Mouse (Mus musculus) cerebellum, adult 9-10 months (tissue): ENCODE measurements at regions not wholly inside any gene's neighbourhood (a gene's known extent, or its start where the extent isn't known, plus 50 kb on each side); places are given as distances from the start of the nearest gene placed in this dataset.

Experiments
- DNase-seq: peaks from one replicate; pipeline ENCODE4 v3.0.0; 2022

GRCm38 (mm10) chr4:125265575-125265974 is 137.9 kb upstream of the Zc3h12a start:
- DNase-seq, result no peak

GRCm38 (mm10) chr4:125265065-125265464 is 137.4 kb upstream of the Zc3h12a start:
- no peak for DNase-seq

GRCm38 (mm10) chr4:125261547-125261946 is 133.9 kb upstream of the Zc3h12a start:
- DNase-seq, result no peak

- no peak for DNase-seq
These were observed 131.7 kb upstream of the Zc3h12a start for GRCm38 (mm10) chr4:125259306-125259705.

- DNase-seq, result no peak
These were observed 130.3 kb upstream of the Zc3h12a start for GRCm38 (mm10) chr4:125257916-125258315.

- no peak for DNase-seq
These were observed 125.5 kb upstream of the Zc3h12a start for GRCm38 (mm10) chr4:125253161-125253560.

GRCm38 (mm10) chr4:125252228-125252627 is 124.6 kb upstream of the Zc3h12a start:
- DNase-seq, result no peak

GRCm38 (mm10) chr4:125249061-125249460 is 121.4 kb upstream of the Zc3h12a start:
- DNase-seq, result no peak

- no peak for DNase-seq
These were observed 118.5 kb upstream of the Zc3h12a start for GRCm38 (mm10) chr4:125246171-125246570.

GRCm38 (mm10) chr4:125242512-125242911 is 114.9 kb upstream of the Zc3h12a start:
- DNase-seq, result no peak

GRCm38 (mm10) chr4:125241577-125242262 is 114.1 kb upstream of the Zc3h12a start:
- no peak for DNase-seq

GRCm38 (mm10) chr4:125231711-125232260 is 104.1 kb upstream of the Zc3h12a start:
- peak; percentile 26 for DNase-seq

- no peak for DNase-seq
These were observed 99.6 kb upstream of the Zc3h12a start for GRCm38 (mm10) chr4:125227194-125227593.

- peak; percentile 18 for DNase-seq
These were observed 95.3 kb upstream of the Zc3h12a start for GRCm38 (mm10) chr4:125222922-125223321.

GRCm38 (mm10) chr4:125220314-125220713 is 92.7 kb upstream of the Zc3h12a start:
- DNase-seq, result no peak

GRCm38 (mm10) chr4:125219209-125219608 is 91.6 kb upstream of the Zc3h12a start:
- DNase-seq, result no peak

- no peak for DNase-seq
These were observed 86.7 kb upstream of the Zc3h12a start for GRCm38 (mm10) chr4:125214306-125214705.

- DNase-seq, result no peak
These were observed 84.5 kb upstream of the Zc3h12a start for GRCm38 (mm10) chr4:125212176-125212530.

- DNase-seq, result no peak
These were observed 84.0 kb upstream of the Zc3h12a start for GRCm38 (mm10) chr4:125211459-125212175.

- no peak for DNase-seq
These were observed 83.1 kb upstream of the Zc3h12a start for GRCm38 (mm10) chr4:125210719-125211118.

- no peak for DNase-seq
These were observed 80.7 kb upstream of the Zc3h12a start for GRCm38 (mm10) chr4:125208136-125208915.

GRCm38 (mm10) chr4:125203521-125203920 is 75.9 kb upstream of the Zc3h12a start:
- no peak for DNase-seq

GRCm38 (mm10) chr4:125201638-125202325 is 74.1 kb upstream of the Zc3h12a start:
- no peak for DNase-seq
